Mouse (Mus musculus) thymus, postnatal 14 days (tissue): ENCODE results near the gene Gatm.

Experiments used
- DNase-seq: peaks from one replicate; pipeline ENCODE4 v3.0.0; 2021

The Gatm gene

GRCm38 (mm10) chr2:122605829-122606228, 5.3 kb downstream of the Gatm start:
- DNase-seq: no peak

GRCm38 (mm10) chr2:122601354-122601753, 9.7 kb downstream of the Gatm start:
- no peak for DNase-seq

- no peak for DNase-seq
Observed at GRCm38 (mm10) chr2:122599736-122600135, 11.4 kb downstream of the Gatm start.

GRCm38 (mm10) chr2:122595461-122595860, 15.6 kb downstream of the Gatm start:
- DNase-seq: no peak

- no peak for DNase-seq
Observed at GRCm38 (mm10) chr2:122591213-122591612, 19.9 kb downstream of the Gatm start.

GRCm38 (mm10) chr2:122590351-122590750, 20.8 kb downstream of the Gatm start:
- no peak for DNase-seq

GRCm38 (mm10) chr2:122587861-122588519, 23.1 kb downstream of the Gatm start:
- no peak for DNase-seq

- no peak for DNase-seq
Observed at GRCm38 (mm10) chr2:122586258-122586657, 24.8 kb downstream of the Gatm start.

- no peak for DNase-seq
Observed at GRCm38 (mm10) chr2:122582324-122582723, 28.8 kb downstream of the Gatm start.

- no peak for DNase-seq
Observed at GRCm38 (mm10) chr2:122581361-122582017, 29.6 kb downstream of the Gatm start.

- no peak for DNase-seq
Observed at GRCm38 (mm10) chr2:122580426-122580825, 30.7 kb downstream of the Gatm start.

GRCm38 (mm10) chr2:122577316-122577715, 33.8 kb downstream of the Gatm start:
- DNase-seq: no peak

GRCm38 (mm10) chr2:122576295-122576694, 34.8 kb downstream of the Gatm start:
- no peak for DNase-seq

- DNase-seq: no peak
Observed at GRCm38 (mm10) chr2:122575470-122575869, 35.6 kb downstream of the Gatm start.

GRCm38 (mm10) chr2:122572438-122572837, 38.7 kb downstream of the Gatm start:
- no peak for DNase-seq

GRCm38 (mm10) chr2:122571326-122571725, 39.8 kb downstream of the Gatm start:
- no peak for DNase-seq

- no peak for DNase-seq
Observed at GRCm38 (mm10) chr2:122570430-122570829, 40.7 kb downstream of the Gatm start.

GRCm38 (mm10) chr2:122569439-122569838, 41.7 kb downstream of the Gatm start:
- DNase-seq: peak; percentile 74

- DNase-seq: no peak
Observed at GRCm38 (mm10) chr2:122562251-122562650, 48.9 kb downstream of the Gatm start.

GRCm38 (mm10) chr2:122561221-122561620, 49.9 kb downstream of the Gatm start:
- no peak for DNase-seq

GRCm38 (mm10) chr2:122558317-122558716, 52.8 kb downstream of the Gatm start:
- peak; percentile 69 for DNase-seq
